Mouse (Mus musculus) midbrain, embryonic 10.5 days (tissue): ENCODE measurements around the gene Carmil2. TPM values are rescaled to one million over a fixed set of nuclear protein-coding genes. Genes with fewer than 3 reads are reported as not detected.
A peak's percentile ranks its signal among the peaks of the same experiment; 100 is the strongest.

ENCODE experiments used
- DNase-seq: peaks from one replicate; pipeline ENCODE4 v3.0.0-alpha.2; 2017; ENCODE audit warnings: low spot score
- H3K27ac ChIP-seq: fragments of 300-500 bp; sonication (generic); replicated peaks from 2 replicates; pipeline ENCODE4 v1.5.1; 2016; ENCODE audit warnings: mild to moderate bottlenecking
- H3K27me3 ChIP-seq: fragments of 300-500 bp; sonication (generic); 2 replicates; pipeline ENCODE4 v1.6.1; 2016; ENCODE audit warnings: low read depth, mild to moderate bottlenecking; ENCODE audit not compliant: poor library complexity, severe bottlenecking
- H3K36me3 ChIP-seq: fragments of 300-500 bp; sonication (generic); 2 replicates; pipeline ENCODE4 v1.6.1; 2016; ENCODE audit warnings: mild to moderate bottlenecking, moderate library complexity
- H3K4me1 ChIP-seq: fragments of 300-500 bp; sonication (generic); 2 replicates; pipeline ENCODE4 v1.6.1; 2016
- H3K4me3 ChIP-seq: fragments of 300-500 bp; sonication (generic); 2 replicates; pipeline ENCODE4 v1.5.1; 2016; ENCODE audit warnings: mild to moderate bottlenecking, moderate library complexity
- H3K9me3 ChIP-seq: fragments of 300-500 bp; sonication (generic); replicated peaks from 2 replicates; pipeline ENCODE4 v1.6.1; 2016; ENCODE audit warnings: mild to moderate bottlenecking
- WGBS: fragments of 180-500 bp; shearing (Covaris S2); methylation state at CpG from one replicate; pipeline ENCODE4 v1.1.7; 2016; 5-methylcytosine and 5-hydroxymethylcytosine counted together
- polyA plus RNA-seq: library from polyadenylated mRNA; unstranded; fragments of >200 nt; fragmentation: Nextera tagmentation; extraction: Ambion mirVana; gene quantifications from 2 replicates; pipeline ENCODE4 v1.2.1, GENCODE M21; 2016

Gene Carmil2
- polyA plus RNA-seq, 1 experiment from 2014 or later, result 2.0 TPM

- no peak overlapping the region for H3K27ac ChIP-seq
- H3K4me1 ChIP-seq, result peaks cover 9% of the 10 kb centered on the region
- peaks cover 24% of the 10 kb centered on the region for H3K36me3 ChIP-seq
- no peak overlapping the region for H3K4me3 ChIP-seq
- no peaks in the 10 kb centered on the region for H3K9me3 ChIP-seq
- no peaks in the 10 kb centered on the region for H3K27me3 ChIP-seq
- no peak for DNase-seq
- 91% methylated on average over 3 of the region's 3 CpGs for WGBS
Measured at GRCm38 (mm10) chr8:105712286-105712685, 26.2 kb downstream of the Carmil2 start.

DNA sequence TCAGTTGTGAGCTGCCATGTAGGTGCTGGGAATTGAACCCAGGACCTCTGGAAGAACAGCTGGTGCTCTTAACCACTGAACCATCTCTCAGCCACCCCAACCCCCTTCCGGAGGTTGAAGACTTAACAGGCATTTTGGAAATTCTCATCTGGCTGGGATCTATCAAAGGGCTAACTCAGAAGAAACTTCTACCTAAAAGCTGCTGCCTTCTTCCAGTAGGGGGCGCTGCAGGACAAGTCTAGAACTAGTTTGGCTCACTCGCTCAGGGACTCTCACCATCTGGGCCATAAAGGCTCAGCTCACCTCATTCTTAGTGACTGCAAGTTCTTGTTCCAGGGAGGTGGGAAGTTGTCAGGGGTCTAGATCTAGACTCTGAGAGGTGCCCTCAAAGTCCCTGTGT, 28.1 kb downstream of the Carmil2 start:
- peaks cover 27% of the 10 kb centered on the region for H3K36me3 ChIP-seq
- WGBS, result 15% methylated on average over 3 of the region's 3 CpGs
- peak; percentile 84 for DNase-seq
- H3K9me3 ChIP-seq, result no peaks in the 10 kb centered on the region
- no peak overlapping the region for H3K4me3 ChIP-seq
- H3K27ac ChIP-seq, result no peak overlapping the region
- H3K4me1 ChIP-seq, result no peaks in the 10 kb centered on the region
- no peaks in the 10 kb centered on the region for H3K27me3 ChIP-seq

GRCm38 (mm10) chr8:105715042-105715441, 29.0 kb downstream of the Carmil2 start:
- no peaks in the 10 kb centered on the region for H3K4me1 ChIP-seq
- 88% methylated on average over 6 of the region's 6 CpGs for WGBS
- no peaks in the 10 kb centered on the region for H3K9me3 ChIP-seq
- no peak for DNase-seq
- no peaks in the 10 kb centered on the region for H3K27me3 ChIP-seq
- no peak overlapping the region for H3K4me3 ChIP-seq
- no peak overlapping the region for H3K27ac ChIP-seq
- peaks cover 27% of the 10 kb centered on the region for H3K36me3 ChIP-seq

DNA sequence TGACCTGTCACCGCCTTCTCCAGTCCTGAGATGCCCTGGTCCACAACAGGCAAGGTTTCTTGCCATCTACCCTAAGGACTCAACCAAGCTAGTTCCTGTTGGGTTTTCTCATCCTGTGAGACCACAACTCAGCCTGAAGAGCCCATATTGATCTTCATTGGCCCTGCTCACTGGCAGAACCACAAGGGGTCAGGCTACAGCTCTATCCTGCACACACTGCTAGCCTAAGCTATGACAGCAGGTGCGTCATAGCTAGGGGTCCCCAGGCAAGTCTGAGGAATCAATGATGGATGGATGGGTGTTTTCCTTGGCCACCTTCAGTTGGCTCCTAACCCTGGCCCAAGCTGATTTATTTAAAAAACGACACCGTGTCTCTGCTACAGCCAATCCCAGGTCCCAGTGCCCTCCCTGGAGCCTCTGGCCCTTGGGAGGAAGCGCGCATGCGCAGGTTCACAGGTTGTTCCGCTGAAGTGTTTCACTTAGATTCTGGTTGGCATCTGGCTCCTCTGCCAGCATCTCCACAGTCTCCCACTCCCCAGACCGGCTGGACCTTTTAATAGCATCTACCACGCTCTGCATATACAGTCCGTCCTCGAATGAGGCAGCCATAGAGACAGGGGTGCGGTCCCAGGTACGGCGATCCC, 30.4 kb downstream of the Carmil2 start:
- Histone ChIP-seq H3K4me1 (no peaks in the 10 kb centered on the region), H3K27ac (no peak overlapping the region), H3K4me3 (no peak overlapping the region), H3K36me3 (peaks cover 30% of the 10 kb centered on the region), H3K27me3 (no peaks in the 10 kb centered on the region), H3K9me3 (no peaks in the 10 kb centered on the region)
- WGBS, result 92% methylated on average over 15 of the region's 15 CpGs
- DNase-seq, result no peak

- Histone ChIP-seq H3K27me3 (no peaks in the 10 kb centered on the region), H3K36me3 (peaks cover 50% of the 10 kb centered on the region), H3K4me3 (no peak overlapping the region), H3K4me1 (no peaks in the 10 kb centered on the region), H3K27ac (no peak overlapping the region), H3K9me3 (no peaks in the 10 kb centered on the region)
- DNase-seq, result no peak
- 87% methylated on average over 4 of the region's 4 CpGs for WGBS
Measured at GRCm38 (mm10) chr8:105719637-105720036, 33.6 kb downstream of the Carmil2 start.

GRCm38 (mm10) chr8:105722861-105723260, 36.8 kb downstream of the Carmil2 start:
- no peaks in the 10 kb centered on the region for H3K4me1 ChIP-seq
- peaks cover 55% of the 10 kb centered on the region for H3K36me3 ChIP-seq
- H3K27me3 ChIP-seq, result no peaks in the 10 kb centered on the region
- no peak overlapping the region for H3K27ac ChIP-seq
- WGBS, result 92% methylated on average over 9 of the region's 9 CpGs
- H3K4me3 ChIP-seq, result no peak overlapping the region
- no peaks in the 10 kb centered on the region for H3K9me3 ChIP-seq
- DNase-seq, result no peak

DNA sequence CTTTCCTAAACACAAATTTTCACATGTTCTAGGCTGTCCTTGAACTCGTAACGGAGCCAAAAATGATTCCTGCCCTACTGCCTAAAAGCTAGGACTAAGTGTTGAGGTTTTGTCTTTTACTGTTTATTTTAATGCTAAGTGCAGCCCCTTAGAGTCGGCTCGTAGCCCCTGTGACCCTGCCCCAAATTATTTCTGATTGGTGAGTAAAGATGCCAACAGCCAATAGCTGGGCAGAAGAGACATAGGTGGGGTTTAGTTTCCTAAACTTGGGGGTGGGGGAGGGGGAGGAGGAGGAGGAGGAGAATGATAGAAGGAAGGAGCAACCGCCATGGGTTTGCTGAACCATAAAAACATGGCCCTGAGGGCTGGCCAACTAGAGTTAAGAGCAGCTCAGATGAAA, 39.7 kb downstream of the Carmil2 start:
- Histone ChIP-seq H3K4me3 (no peak overlapping the region), H3K4me1 (no peaks in the 10 kb centered on the region), H3K9me3 (no peaks in the 10 kb centered on the region), H3K27ac (no peak overlapping the region), H3K27me3 (no peaks in the 10 kb centered on the region), H3K36me3 (peaks cover 59% of the 10 kb centered on the region)
- DNase-seq, result no peak
- WGBS, result 88% methylated on average over 5 of the region's 5 CpGs

GRCm38 (mm10) chr8:105727397-105728124, 41.5 kb downstream of the Carmil2 start:
- 88% methylated on average over 18 of the region's 18 CpGs for WGBS
- peaks cover 52% of the 10 kb centered on the region for H3K36me3 ChIP-seq

DNA sequence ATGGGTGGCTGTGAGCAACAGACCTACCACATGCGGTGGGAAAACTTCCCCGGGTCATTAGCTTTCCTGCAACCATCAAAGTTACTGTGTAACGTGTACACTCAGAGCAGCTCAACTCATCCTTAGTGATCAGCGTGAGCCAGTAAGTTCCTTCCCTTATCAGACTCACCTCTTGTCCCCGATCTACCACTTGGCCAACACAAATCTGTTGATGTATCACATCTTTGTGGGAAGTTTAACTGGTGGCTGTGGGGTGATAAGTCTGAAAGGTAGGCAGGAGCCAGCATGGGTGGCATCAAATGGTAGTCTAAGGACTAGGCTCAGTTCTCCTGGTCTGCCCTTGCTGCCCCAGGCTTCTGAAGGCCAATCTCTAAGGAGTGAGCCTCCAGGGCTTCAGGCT, 46.1 kb downstream of the Carmil2 start:
- no peak for DNase-seq
- no peaks in the 10 kb centered on the region for H3K4me1 ChIP-seq
- WGBS, result 93% methylated on average over 5 of the region's 5 CpGs
- no peak overlapping the region for H3K27ac ChIP-seq
- no peaks in the 10 kb centered on the region for H3K9me3 ChIP-seq
- no peaks in the 10 kb centered on the region for H3K27me3 ChIP-seq
- peaks cover 11% of the 10 kb centered on the region for H3K36me3 ChIP-seq
- no peak overlapping the region for H3K4me3 ChIP-seq

More at GRCm38 (mm10) chr8:105727397-105728124, 41.5 kb downstream of the Carmil2 start:
- Histone ChIP-seq H3K4me3 (no peak overlapping the region), H3K27me3 (no peaks in the 10 kb centered on the region), H3K4me1 (no peaks in the 10 kb centered on the region), H3K9me3 (no peaks in the 10 kb centered on the region), H3K27ac (0 out of 2 replicates have a peak overlapping the region, but pooled peaks have one; percentile 10)
- no peak for DNase-seq

GRCm38 (mm10) chr8:105739216-105739615, 53.1 kb downstream of the Carmil2 start:
- H3K27me3 ChIP-seq, result no peaks in the 10 kb centered on the region
- WGBS, result 91% methylated on average over 5 of the region's 5 CpGs
- peaks cover 9% of the 10 kb centered on the region; the same call in 1 of the 2 replicates for H3K36me3 ChIP-seq
- no peak for DNase-seq
- H3K4me1 ChIP-seq, result no peaks in the 10 kb centered on the region
- no peak overlapping the region for H3K27ac ChIP-seq
- no peaks in the 10 kb centered on the region for H3K9me3 ChIP-seq
- no peak overlapping the region for H3K4me3 ChIP-seq

- Histone ChIP-seq H3K36me3 (peaks cover 11% of the 10 kb centered on the region), H3K27me3 (no peaks in the 10 kb centered on the region), H3K4me3 (no peak overlapping the region), H3K9me3 (no peaks in the 10 kb centered on the region), H3K4me1 (no peaks in the 10 kb centered on the region), H3K27ac (no peak overlapping the region)
- 90% methylated on average over 4 of the region's 4 CpGs for WGBS
- no peak for DNase-seq
Measured at GRCm38 (mm10) chr8:105743301-105743700, 57.2 kb downstream of the Carmil2 start.
